Mouse (Mus musculus) erythroblast, adult 5-6 weeks (primary cell): Measurements from ENCODE around the gene Adamts17. TPM values are rescaled to one million over a fixed set of nuclear protein-coding genes. Genes with fewer than 3 reads are reported as not detected.

Source experiments
- ATAC-seq: replicated peaks from 2 replicates; pipeline ENCODE4 v1.8.0; 2016; ENCODE audit warnings: moderate number of reproducible peaks, mild to moderate bottlenecking, moderate TSS enrichment, inconsistent platforms; ENCODE audit not compliant: poor library complexity, low FRiP score, severe bottlenecking
- total RNA-seq, 2 experiments: library from RNA; stranded (forward) in 1 of 2; stranded (reverse) in 1 of 2; fragments of 150-400 nt in 1 of 2; fragments of 200-764, 138-1000 nt in 1 of 2; gene quantifications; 2 replicates each; pipeline versions ENCODE4 v1.2.3 to v1.2.4; 2015 to 2017; ENCODE audit warnings: low replicate concordance in 2 of 2

The Adamts17 gene
- total RNA-seq, 2 experiments from 2014 or later = not detected

DNA sequence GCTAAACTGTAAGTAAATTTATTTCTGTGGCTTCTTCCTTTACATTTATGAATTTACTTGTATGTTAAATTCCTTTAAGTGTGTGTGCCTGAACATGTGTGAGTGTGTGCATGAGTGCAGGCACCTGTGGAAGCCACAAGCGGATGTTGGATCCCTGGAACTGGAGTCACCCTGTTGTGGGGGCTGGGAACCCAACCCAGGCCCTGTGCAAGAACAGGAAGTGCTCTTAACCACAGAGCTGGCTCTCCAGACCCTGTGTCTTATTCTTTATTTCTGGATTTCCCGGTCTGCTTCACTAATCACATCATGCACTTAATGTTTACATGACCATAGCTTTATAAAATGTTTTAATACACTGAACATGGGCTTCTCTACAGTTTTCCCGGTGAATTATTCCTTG, 180.4 kb downstream of the Adamts17 start:
- no peak for ATAC-seq

DNA sequence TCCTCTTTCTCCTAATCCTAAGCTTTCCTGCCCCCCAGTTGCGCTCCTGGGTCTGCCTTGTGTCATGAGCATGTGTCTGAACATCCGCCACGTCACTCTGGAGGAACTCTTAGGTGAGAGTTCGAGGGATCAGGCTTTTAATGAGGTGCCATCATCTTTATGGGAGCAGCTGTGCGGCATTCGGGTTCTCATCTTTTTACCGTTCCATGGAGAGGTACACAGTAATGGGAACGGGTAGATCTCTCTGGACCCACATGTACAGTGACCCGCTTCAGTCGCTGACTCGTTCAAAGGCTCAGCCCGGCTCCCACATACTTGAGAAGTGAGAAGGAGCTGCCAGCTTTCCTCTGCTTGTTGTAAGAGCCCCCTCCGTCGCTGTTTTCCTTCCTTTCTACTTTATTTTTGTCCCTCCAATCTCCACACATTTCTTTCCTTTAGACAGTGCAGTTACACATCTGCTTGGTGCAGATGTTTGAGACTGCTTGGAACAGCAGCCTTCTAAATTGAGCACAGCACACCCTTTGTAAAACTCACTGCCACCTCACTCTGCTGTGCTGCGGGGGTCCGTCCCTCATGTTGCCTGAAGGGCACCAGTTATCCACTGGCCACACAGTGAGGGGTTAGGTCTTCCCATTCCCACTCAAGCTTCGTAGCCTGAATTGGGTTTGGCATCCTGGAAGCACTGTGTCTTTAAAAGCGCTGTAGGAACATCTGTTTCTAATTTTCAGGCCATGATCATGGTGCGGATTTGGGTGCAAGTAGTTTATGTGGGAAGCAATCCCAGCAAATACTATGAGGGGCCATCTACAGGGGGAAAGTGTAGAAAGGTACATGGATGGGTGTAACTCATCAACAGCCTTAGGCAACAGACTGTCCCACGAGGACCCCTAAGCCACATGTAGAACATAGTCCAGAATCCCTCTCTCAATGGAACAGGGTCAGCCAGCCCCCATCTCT, 186.9 kb downstream of the Adamts17 start:
- no peak for ATAC-seq

DNA sequence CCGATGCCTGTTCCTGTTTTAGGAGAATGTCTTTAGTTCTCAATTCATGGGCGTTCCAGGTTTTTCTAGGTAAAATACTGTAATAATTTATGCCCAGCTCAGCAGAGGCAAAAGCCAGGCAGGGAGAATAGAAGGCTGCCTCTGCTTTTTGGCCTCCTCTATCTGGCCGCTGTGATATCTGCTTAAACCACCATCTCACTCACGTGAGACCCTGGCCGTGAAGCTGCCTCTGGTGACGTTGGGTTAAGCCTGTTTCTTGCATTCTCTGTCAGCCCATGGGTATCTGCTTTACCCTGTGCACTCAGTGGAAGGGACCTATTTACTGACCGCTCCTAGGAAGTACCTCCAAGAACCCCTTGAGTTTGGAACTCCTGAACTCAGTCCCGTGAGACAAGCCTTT, 187.7 kb downstream of the Adamts17 start:
- no peak for ATAC-seq

- no peak for ATAC-seq
Measured at GRCm38 (mm10) chr7:67027696-67028095, 188.2 kb downstream of the Adamts17 start.

GRCm38 (mm10) chr7:67028902-67029301, 189.4 kb downstream of the Adamts17 start:
- ATAC-seq = no peak

- no peak for ATAC-seq
Measured at GRCm38 (mm10) chr7:67029481-67029880, 189.9 kb downstream of the Adamts17 start.

GRCm38 (mm10) chr7:67031284-67031683, 191.7 kb downstream of the Adamts17 start:
- no peak for ATAC-seq

GRCm38 (mm10) chr7:67032616-67033015, 193.1 kb downstream of the Adamts17 start:
- no peak; the same call in 1 of the 2 replicates for ATAC-seq

GRCm38 (mm10) chr7:67034369-67034768, 194.8 kb downstream of the Adamts17 start:
- no peak for ATAC-seq

DNA sequence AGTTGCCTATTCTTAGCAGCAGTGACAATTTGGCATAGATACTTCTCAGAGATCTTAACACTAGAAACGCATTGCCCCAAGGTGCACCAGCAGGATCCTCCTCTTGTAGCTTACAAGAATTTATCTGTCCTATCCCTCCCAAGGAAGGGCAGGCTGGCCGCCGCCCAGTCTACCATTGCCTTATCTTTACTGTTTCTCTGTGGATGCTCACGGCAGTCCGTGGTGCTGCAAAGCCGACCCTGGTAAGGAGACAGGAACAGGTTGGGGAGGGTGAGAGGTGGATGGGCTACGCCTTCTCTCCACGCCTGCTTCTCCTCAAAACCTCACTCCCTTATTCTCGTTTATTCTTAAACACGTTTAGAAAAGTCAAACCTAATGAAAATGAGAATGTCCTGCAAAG, 195.7 kb downstream of the Adamts17 start:
- no peak for ATAC-seq

DNA sequence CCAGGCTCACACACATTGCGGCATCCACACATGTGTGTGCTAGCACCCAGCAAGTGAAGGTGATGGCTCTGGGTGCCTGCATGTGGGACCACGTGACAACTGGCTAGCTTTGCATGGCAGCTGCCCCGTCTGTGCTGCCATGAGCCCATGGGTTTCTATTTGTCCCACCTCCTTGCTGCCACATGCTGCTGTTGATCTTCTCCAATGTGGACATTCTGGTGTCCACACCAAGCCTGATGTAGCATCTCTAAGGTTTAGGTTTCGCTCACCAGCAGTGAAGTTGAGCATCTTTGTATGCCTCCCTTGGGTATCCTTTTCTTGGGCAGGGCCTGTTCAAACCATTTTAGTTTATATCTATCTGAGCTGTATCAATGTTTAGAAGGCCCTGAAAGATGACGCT, 196.1 kb downstream of the Adamts17 start:
- no peak for ATAC-seq

DNA sequence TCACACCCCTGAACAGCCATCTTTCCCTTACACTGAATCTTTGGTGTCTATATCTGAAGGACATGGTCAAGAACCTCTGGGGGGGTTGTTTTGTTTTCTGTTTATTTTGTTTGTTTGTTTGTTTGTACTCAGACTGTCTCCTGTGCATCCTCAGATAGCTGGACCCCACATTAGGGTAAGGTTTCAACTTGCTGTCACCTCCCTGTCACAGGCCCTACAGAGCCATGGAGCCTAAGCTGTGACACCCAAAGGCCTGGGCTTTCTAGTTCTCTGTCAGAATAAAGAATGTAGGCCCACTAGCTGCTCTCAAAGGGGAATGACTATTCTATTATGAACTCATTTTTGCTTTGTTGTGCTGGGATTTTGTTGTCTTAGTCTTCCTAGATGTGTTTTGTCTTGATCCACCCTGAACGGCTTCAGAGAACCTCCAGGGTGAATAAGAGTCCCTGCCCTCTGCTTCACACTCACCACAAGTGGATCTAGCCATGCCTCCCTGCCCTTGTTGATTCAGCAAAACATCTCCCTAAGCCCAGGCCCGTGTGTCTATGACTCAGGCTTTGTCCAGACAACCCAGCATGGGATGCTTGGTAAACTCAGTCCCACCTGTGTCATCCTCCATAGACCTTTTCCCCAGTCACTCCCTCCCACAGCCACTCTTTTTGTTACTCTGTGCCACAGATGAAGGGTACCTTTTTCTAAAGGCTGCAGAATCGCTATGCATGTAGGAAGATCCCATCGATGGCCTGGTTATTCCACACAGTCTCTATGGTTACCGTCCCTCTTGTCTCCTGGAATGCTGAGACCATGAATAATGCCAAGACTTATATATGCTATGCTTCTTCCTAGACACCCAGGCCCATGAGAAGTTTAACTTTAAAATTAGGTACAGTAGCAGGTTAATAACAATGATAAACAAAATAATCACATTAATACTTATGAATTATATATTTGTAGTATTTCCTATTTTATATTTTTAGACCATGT, 197.3 kb downstream of the Adamts17 start:
- no peak for ATAC-seq

- no peak for ATAC-seq
Measured at GRCm38 (mm10) chr7:67037726-67038520, 198.4 kb downstream of the Adamts17 start.

- ATAC-seq = no peak
Measured at GRCm38 (mm10) chr7:67039143-67039542, 199.6 kb downstream of the Adamts17 start.

- ATAC-seq = no peak
Measured at GRCm38 (mm10) chr7:67039861-67040260, 200.3 kb downstream of the Adamts17 start.

DNA sequence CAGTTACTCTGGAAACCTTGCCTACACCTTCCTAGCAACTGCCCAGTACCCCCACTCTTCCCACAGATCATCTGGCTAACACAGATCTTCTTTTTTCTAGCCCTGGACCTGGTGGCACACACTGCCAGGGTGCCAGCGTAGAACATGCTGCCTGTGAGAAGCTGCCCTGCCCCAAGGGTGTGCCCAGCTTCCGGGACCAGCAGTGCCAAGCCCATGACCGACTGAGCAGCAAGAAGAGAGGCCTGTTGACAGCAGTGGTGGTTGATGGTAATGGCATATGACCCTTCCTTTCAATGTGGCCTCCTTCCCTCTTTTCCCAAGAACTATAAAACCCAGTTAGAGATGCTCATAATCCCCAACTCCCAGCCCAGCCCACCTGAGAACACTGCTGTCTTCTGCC, 202.2 kb downstream of the Adamts17 start:
- ATAC-seq = no peak

GRCm38 (mm10) chr7:67044121-67044817, 204.7 kb downstream of the Adamts17 start:
- ATAC-seq = no peak

- ATAC-seq = no peak
Measured at GRCm38 (mm10) chr7:67045202-67045601, 205.7 kb downstream of the Adamts17 start.

DNA sequence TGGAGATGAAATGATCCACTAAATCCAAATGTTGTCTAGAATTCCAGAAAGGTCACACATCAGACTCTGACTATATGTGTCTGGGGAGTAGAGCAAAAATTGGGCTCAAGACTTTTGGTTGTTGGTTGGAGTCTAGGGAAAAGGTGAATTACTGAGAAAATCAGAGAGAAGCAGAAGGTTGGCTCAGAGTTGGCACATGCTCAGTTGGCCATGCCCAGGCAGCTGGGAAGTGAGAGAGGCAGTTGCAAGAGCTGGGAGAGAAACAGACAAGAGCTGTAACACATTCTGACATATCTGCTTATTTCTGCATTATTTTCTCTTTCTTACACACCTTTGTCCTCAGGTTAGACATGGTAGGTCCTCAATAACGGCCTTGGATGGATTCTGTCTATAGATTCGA, 209.7 kb downstream of the Adamts17 start:
- ATAC-seq = no peak
